Mouse (Mus musculus) CH12.LX (cell line): ENCODE data around the gene Uqcc3.

Experiments
- CTCF ChIP-seq, 2 experiments: IDR thresholded peaks in 1 of 2; conservative IDR thresholded peaks in 1 of 2; 2 replicates each; pipeline ENCODE4 v1.5.1; 2011 to 2012; ENCODE audit warnings: low read depth in 2 of 2, low read length in 2 of 2, improper control_type of control experiment in 1 of 2, inconsistent platforms in 1 of 2, mild to moderate bottlenecking in 1 of 2, moderate library complexity in 1 of 2
- ELF1 ChIP-seq: IDR thresholded peaks from 2 replicates; pipeline ENCODE4 v1.6.1; 2014; ENCODE audit warnings: low read depth, mild to moderate bottlenecking, inconsistent platforms, low read length, improper control_type of control experiment
- KAT2A ChIP-seq: IDR thresholded peaks from 2 replicates; pipeline ENCODE4 v1.6.1; 2012; ENCODE audit warnings: low read length, improper control_type of control experiment, inconsistent platforms; ENCODE audit not compliant: insufficient replicate concordance
- MAFK ChIP-seq: IDR thresholded peaks from 2 replicates; pipeline ENCODE4 v1.6.1; 2011; ENCODE audit warnings: low read length, improper control_type of control experiment; ENCODE audit not compliant: insufficient replicate concordance
- MAX ChIP-seq: IDR thresholded peaks from 2 replicates; pipeline ENCODE4 v1.6.1; 2011; ENCODE audit warnings: low read length, improper control_type of control experiment
- POLR2A ChIP-seq: IDR thresholded peaks from 2 replicates; pipeline ENCODE4 v1.6.1; 2011; ENCODE audit warnings: low read depth, mild to moderate bottlenecking, improper control_type of control experiment, low read length
- SIN3A ChIP-seq: IDR thresholded peaks from 2 replicates; pipeline ENCODE4 v1.6.1; 2012; ENCODE audit warnings: low read length, improper control_type of control experiment, inconsistent platforms
- TBP ChIP-seq: conservative IDR thresholded peaks from 2 replicates; pipeline ENCODE4 v1.6.1; 2011; ENCODE audit warnings: low read depth, low read length, improper control_type of control experiment

GRCm38 (mm10) chr19:8839103-8839907 lies 41.4 kb downstream of the Uqcc3 start, which contains the start of gene Gng3:
- TF ChIP-seq MAFK (no peak), CTCF (conservative IDR thresholded peaks at IDR 0.05 in 1 of 2, IDR thresholded peaks at IDR 0.05 in 1 of 2; ENCODE audit: low read depth in 2 of 2, low read length in 2 of 2) (no peak), SIN3A (peak; percentile 73), TBP (0 out of 2 replicates have a peak, but pooled peaks have one; percentile 56), MAX (0 out of 2 replicates have a peak, but pooled peaks have one; percentile 46), KAT2A (no peak), ELF1 (peak; percentile 76), POLR2A (peak; percentile 38; the same call in 1 of the 2 replicates)
